Mouse (Mus musculus): ENCODE measurements around the gene Lrrk2. TPM values are rescaled to one million over a fixed set of nuclear protein-coding genes. Genes with fewer than 3 reads are reported as not detected.

The Lrrk2 gene
- polyA plus RNA-seq, 1 experiment from 2014 or later = 5.7 TPM

- H3K27ac ChIP-seq = no peak overlapping the region
- 99% methylated on average over 2 of the region's 2 CpGs for WGBS
- no peak for ATAC-seq (ENCODE audit: insufficient number of reproducible peaks, low FRiP score, low TSS enrichment, low read depth)
- H3K27me3 ChIP-seq = no peaks in the 10 kb centered on the region
- H3K36me3 ChIP-seq = peaks cover 2% of the 10 kb centered on the region; the same call in 1 of the 2 replicates
- no peaks in the 10 kb centered on the region for H3K4me1 ChIP-seq
- no peak overlapping the region for H3K9ac ChIP-seq
- H3K4me3 ChIP-seq = no peak overlapping the region
- no peaks in the 10 kb centered on the region for H3K9me3 ChIP-seq
- H3K4me2 ChIP-seq = no peak overlapping the region
These were observed 20.9 kb downstream of the Lrrk2 start for GRCm38 (mm10) chr15:91693856-91694255.

DNA sequence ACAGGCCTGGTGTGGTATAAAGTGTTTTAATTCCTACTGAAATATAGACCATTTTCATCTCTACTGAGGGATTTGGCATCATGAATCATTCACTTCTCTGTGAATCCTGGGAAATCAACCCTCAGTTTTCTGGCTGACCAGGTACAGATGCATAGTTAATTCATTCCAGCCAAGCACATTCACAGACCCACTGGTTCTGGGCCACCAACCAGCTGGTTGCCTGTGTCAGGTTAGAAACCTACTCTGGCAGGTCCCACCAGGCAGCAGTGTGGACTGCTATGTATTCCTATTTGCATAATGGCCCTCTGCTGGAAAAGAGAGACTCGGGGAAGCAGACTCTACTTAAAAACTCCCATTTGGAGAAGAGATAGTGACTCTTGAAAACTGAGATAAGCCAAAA, 27.9 kb downstream of the Lrrk2 start:
- H3K4me2 ChIP-seq = no peak overlapping the region
- H3K9me3 ChIP-seq = no peaks in the 10 kb centered on the region
- WGBS = 54% methylated on average over 1 of the region's 1 CpGs
- H3K27ac ChIP-seq = no peak overlapping the region
- no peak for ATAC-seq (ENCODE audit: insufficient number of reproducible peaks, low FRiP score, low TSS enrichment, low read depth)
- no peak overlapping the region for H3K4me3 ChIP-seq
- H3K27me3 ChIP-seq = no peaks in the 10 kb centered on the region
- H3K4me1 ChIP-seq = 0 out of 2 replicates have a peak, but pooled peaks cover 6% of the 10 kb centered on the region
- peaks cover 7% of the 10 kb centered on the region; the same call in 1 of the 2 replicates for H3K36me3 ChIP-seq
- no peak overlapping the region for H3K9ac ChIP-seq

GRCm38 (mm10) chr15:91702991-91703715, 30.2 kb downstream of the Lrrk2 start:
- Histone ChIP-seq H3K36me3 (0 out of 2 replicates have a peak, but pooled peaks cover 7% of the 10 kb centered on the region), H3K9me3 (no peaks in the 10 kb centered on the region), H3K27me3 (no peaks in the 10 kb centered on the region), H3K4me2 (no peak overlapping the region), H3K4me3 (no peak overlapping the region), H3K27ac (peak overlapping the region; percentile 50), H3K9ac (no peak overlapping the region), H3K4me1 (0 out of 2 replicates have a peak, but pooled peaks cover 6% of the 10 kb centered on the region)
- no peak for ATAC-seq (ENCODE audit: insufficient number of reproducible peaks, low FRiP score, low TSS enrichment, low read depth)
- 35% methylated on average over 8 of the region's 8 CpGs for WGBS

DNA sequence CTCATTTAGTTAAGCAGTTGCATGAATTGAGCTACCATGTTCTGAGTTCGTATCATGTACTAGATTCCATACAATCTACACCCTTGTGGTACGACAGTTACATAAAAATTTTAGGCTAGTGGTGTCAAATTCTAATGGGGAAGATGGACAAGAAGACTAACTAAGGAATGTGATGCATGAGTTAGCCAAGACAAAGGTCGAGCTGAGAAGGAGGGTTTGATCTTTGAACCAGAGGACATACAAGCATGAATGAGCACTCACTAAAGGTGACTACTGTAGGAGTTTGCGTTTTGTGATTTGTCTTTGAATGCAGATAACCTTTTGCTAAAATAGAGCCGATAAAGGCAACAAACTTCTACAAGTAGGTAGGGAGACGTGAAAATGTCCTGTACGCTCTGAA, 31.1 kb downstream of the Lrrk2 start:
- Histone ChIP-seq H3K27ac (no peak overlapping the region), H3K4me3 (no peak overlapping the region), H3K27me3 (no peaks in the 10 kb centered on the region), H3K36me3 (0 out of 2 replicates have a peak, but pooled peaks cover 7% of the 10 kb centered on the region), H3K4me2 (no peak overlapping the region), H3K9ac (no peak overlapping the region), H3K9me3 (no peaks in the 10 kb centered on the region), H3K4me1 (0 out of 2 replicates have a peak, but pooled peaks cover 6% of the 10 kb centered on the region)
- ATAC-seq (ENCODE audit: insufficient number of reproducible peaks, low FRiP score, low TSS enrichment, low read depth) = no peak
- WGBS = 93% methylated on average over 7 of the region's 7 CpGs

GRCm38 (mm10) chr15:91709207-91710130, 36.5 kb downstream of the Lrrk2 start:
- Histone ChIP-seq H3K27me3 (no peaks in the 10 kb centered on the region), H3K4me2 (peak overlapping the region; percentile 11; the same call in 1 of the 2 replicates), H3K9me3 (no peaks in the 10 kb centered on the region), H3K4me3 (no peak overlapping the region), H3K9ac (no peak overlapping the region), H3K4me1 (no peaks in the 10 kb centered on the region), H3K36me3 (0 out of 2 replicates have a peak, but pooled peaks cover 2% of the 10 kb centered on the region), H3K27ac (no peak overlapping the region)
- ATAC-seq (ENCODE audit: insufficient number of reproducible peaks, low FRiP score, low TSS enrichment, low read depth) = no peak
- WGBS = 37% methylated on average over 29 of the region's 29 CpGs

DNA sequence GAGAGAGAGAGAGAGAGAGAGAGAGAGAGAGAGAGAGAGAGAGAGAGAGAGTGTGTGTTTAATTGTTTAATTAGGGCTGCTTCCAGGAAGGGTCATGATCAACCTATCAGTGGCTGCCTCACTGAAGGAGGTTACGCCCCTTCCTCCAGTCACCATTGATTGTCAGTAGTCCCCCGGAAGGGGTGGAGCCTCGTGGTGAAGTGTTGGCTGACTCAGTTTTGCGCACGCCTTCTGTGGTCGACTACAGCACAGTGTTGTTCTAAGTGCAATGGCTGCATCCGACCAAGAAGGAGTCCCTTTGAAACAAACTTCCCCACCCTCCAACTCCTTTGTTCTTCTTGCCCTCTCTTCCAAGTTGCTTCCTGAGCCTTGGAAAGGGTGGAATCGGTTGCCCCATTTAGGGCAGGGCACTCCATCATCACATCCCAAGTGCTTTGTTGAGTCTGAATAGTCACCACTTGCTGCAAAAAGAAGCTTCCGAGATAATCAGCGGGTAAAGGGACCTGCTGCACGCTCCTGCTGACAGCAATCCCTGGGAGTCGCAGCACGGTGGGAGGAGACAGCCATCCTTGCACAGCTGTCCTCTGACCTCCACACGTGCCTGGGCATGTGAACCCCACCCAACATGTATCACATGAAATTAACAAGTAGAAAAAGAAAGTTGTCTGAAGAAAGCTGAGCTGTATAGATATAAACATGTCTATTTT, 62.4 kb downstream of the Lrrk2 start:
- WGBS = 79% methylated on average over 14 of the region's 14 CpGs

DNA sequence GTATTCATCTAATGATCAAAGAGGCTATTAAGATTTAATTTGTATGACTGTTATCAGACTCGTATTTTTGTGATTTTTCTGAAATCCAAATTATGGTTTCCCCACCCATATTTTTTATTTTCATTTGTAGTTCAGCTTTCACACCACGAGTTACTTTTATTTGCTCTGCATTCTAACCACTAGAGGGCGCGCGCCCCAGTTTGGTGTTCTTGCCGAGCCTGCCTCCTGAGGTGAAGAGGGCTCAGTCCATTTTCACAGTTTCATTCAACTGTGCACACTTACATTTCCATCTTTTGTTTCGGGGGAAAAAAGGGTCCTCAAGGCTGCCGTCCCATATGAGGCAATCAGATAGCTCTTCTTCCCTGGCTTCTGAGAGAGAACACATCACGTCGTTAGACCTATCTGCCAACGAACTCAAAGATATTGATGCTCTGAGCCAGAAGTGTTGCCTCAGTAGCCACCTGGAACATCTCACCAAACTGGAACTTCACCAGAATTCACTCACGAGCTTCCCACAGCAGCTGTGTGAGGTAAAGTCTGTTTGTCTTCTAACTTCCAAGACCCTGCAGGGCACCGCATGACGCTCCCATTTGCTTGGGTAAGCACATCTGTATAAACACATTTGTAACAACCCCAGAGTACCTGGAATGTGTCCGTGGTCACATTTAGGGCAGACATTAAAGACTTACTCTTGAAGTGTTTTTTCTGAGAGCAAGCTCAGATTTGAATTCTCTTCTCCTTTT, 64.0 kb downstream of the Lrrk2 start:
- no peak overlapping the region for H3K4me2 ChIP-seq
- no peak overlapping the region for H3K27ac ChIP-seq
- WGBS = 48% methylated on average over 15 of the region's 15 CpGs
- H3K27me3 ChIP-seq = no peaks in the 10 kb centered on the region
- H3K4me1 ChIP-seq = no peaks in the 10 kb centered on the region
- no peak overlapping the region for H3K4me3 ChIP-seq
- H3K36me3 ChIP-seq = peaks cover 8% of the 10 kb centered on the region; the same call in 1 of the 2 replicates
- H3K9me3 ChIP-seq = no peaks in the 10 kb centered on the region
- no peak overlapping the region for H3K9ac ChIP-seq
- no peak for ATAC-seq (ENCODE audit: insufficient number of reproducible peaks, low FRiP score, low TSS enrichment, low read depth)

More for the DNA sequence above, 62.4 kb downstream of the Lrrk2 start:
- Histone ChIP-seq H3K9me3 (no peaks in the 10 kb centered on the region), H3K27ac (no peak overlapping the region), H3K4me2 (no peak overlapping the region), H3K27me3 (no peaks in the 10 kb centered on the region), H3K4me1 (no peaks in the 10 kb centered on the region), H3K36me3 (peaks cover 13% of the 10 kb centered on the region; the same call in 1 of the 2 replicates), H3K9ac (no peak overlapping the region), H3K4me3 (no peak overlapping the region)
- no peak for ATAC-seq (ENCODE audit: insufficient number of reproducible peaks, low FRiP score, low TSS enrichment, low read depth)

GRCm38 (mm10) chr15:91738808-91739207, 65.8 kb downstream of the Lrrk2 start:
- 79% methylated on average over 9 of the region's 9 CpGs for WGBS
- no peaks in the 10 kb centered on the region for H3K27me3 ChIP-seq
- ATAC-seq (ENCODE audit: insufficient number of reproducible peaks, low FRiP score, low TSS enrichment, low read depth) = no peak
- H3K9me3 ChIP-seq = no peaks in the 10 kb centered on the region
- H3K4me3 ChIP-seq = no peak overlapping the region
- no peak overlapping the region for H3K27ac ChIP-seq
- H3K4me2 ChIP-seq = no peak overlapping the region
- no peaks in the 10 kb centered on the region for H3K4me1 ChIP-seq
- no peak overlapping the region for H3K9ac ChIP-seq
- H3K36me3 ChIP-seq = peaks cover 8% of the 10 kb centered on the region; the same call in 1 of the 2 replicates

- 84% methylated on average over 4 of the region's 4 CpGs for WGBS
- H3K27ac ChIP-seq = no peak overlapping the region
These were observed 72.5 kb downstream of the Lrrk2 start for GRCm38 (mm10) chr15:91745501-91745900.

GRCm38 (mm10) chr15:91752111-91752510, 79.1 kb downstream of the Lrrk2 start:
- no peak for ATAC-seq (ENCODE audit: insufficient number of reproducible peaks, low FRiP score, low TSS enrichment, low read depth)
- 0 out of 2 replicates have a peak, but pooled peaks cover 2% of the 10 kb centered on the region for H3K4me1 ChIP-seq
- H3K27me3 ChIP-seq = no peaks in the 10 kb centered on the region
- no peaks in the 10 kb centered on the region for H3K9me3 ChIP-seq
- H3K27ac ChIP-seq = no peak overlapping the region
- H3K4me2 ChIP-seq = no peak overlapping the region
- no peak overlapping the region for H3K4me3 ChIP-seq
- whole genome bisulfite sequencing = 65% methylated on average over 12 of the region's 12 CpGs
- no peaks in the 10 kb centered on the region for H3K36me3 ChIP-seq
- no peak overlapping the region for H3K9ac ChIP-seq

More at GRCm38 (mm10) chr15:91745501-91745900, 72.5 kb downstream of the Lrrk2 start:
- H3K4me3 ChIP-seq = no peak overlapping the region
- H3K4me1 ChIP-seq = no peaks in the 10 kb centered on the region
- no peak overlapping the region for H3K4me2 ChIP-seq
- H3K27me3 ChIP-seq = no peaks in the 10 kb centered on the region
- H3K9me3 ChIP-seq = no peaks in the 10 kb centered on the region
- no peak for ATAC-seq (ENCODE audit: insufficient number of reproducible peaks, low FRiP score, low TSS enrichment, low read depth)
- H3K36me3 ChIP-seq = no peaks in the 10 kb centered on the region
- no peak overlapping the region for H3K9ac ChIP-seq

Data from limb, embryonic 15.5 days (tissue).